In the genomic region with DNA sequence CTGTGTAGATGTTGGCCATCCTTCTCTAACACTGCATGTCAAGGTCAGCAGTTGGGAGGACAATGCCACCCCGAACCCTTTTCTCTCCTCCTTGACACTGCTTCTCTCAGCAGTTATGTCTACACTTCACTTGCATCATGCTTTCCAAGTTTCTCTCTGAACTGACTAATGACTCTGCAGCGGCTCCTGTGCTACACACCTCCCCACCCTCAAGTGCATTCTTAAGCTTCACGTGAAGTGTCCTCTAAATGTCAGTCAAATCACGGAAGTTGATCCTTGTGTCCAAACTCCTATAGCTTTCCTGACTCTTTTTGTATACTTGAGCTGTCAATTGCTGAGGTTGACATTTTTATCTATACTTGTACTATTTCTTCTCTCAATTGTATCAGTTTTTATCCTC, we compare ENCODE assay signal across 24 mouse cellular contexts.
"Had no signal": no experiment of that assay in that cellular context is flagged by ENCODE, and none has a peak within 500 bp of the region (broad histone marks: within the 10 kb centered on the region; RNA-seq: fewer than 3 reads in every experiment).

No protein-coding gene starts in this region.

- H3K9me3 ChIP-seq: heart, embryonic 10.5 days; heart, embryonic 12.5 days; hindbrain, embryonic 10.5 days; hindbrain, embryonic 12.5 days; intestine, embryonic 15.5 days; limb, embryonic 10.5 days; limb, embryonic 12.5 days had no signal

- H3K9ac ChIP-seq: heart, embryonic 12.5 days; hindbrain, embryonic 12.5 days; intestine, embryonic 15.5 days; limb, embryonic 12.5 days had no signal

- ATAC-seq: hindbrain, embryonic 16.5 days; inflammation-experienced regulatory T-cells, adult 6 months; intestine, embryonic 15.5 days; intestine, postnatal 0 days had no signal

- H3K27me3 ChIP-seq: heart, embryonic 12.5 days; hindbrain, embryonic 12.5 days; intestine, embryonic 15.5 days; limb, embryonic 12.5 days had no signal

- H3K4me2 ChIP-seq: heart, embryonic 12.5 days; hindbrain, embryonic 12.5 days; intestine, embryonic 15.5 days; limb, embryonic 12.5 days had no signal

- H3K36me3 ChIP-seq: intestine, embryonic 15.5 days had no signal

- H3K4me1 ChIP-seq: heart, embryonic 10.5 days; heart, embryonic 12.5 days; hindbrain, embryonic 10.5 days; hindbrain, embryonic 12.5 days; intestine, embryonic 15.5 days; limb, embryonic 10.5 days; limb, embryonic 12.5 days had no signal

- DNase-seq: gastrocnemius, adult 2 months; gastrocnemius, postnatal 10 days; gastrocnemius, postnatal 25 days; heart, adult 18-20 months; heart, postnatal 10 days; heart, postnatal 4 days; kidney, adult 18-20 months; kidney, adult 8-10 months; kidney, postnatal 10 days; kidney, postnatal 25 days; kidney, postnatal 4 days; liver had no signal

- H3K4me3 ChIP-seq: gastrocnemius, adult 2 months; heart, embryonic 10.5 days; heart, embryonic 12.5 days; hindbrain, embryonic 10.5 days; hindbrain, embryonic 12.5 days; intestine, embryonic 15.5 days; layer of hippocampus, adult 2 months; left cerebral cortex, adult 2 months; limb, embryonic 10.5 days; limb, embryonic 12.5 days had no signal

- H3K27ac ChIP-seq: gastrocnemius, adult 2 months; heart, embryonic 10.5 days; hindbrain, embryonic 10.5 days; hindbrain, embryonic 12.5 days; intestine, embryonic 15.5 days; layer of hippocampus, adult 2 months; left cerebral cortex, adult 2 months; limb, embryonic 10.5 days; limb, embryonic 12.5 days had no signal
